Mouse (Mus musculus) neutrophil, adult 65 days (primary cell): ENCODE results near the gene Ptch2. TPM values are rescaled to one million over a fixed set of nuclear protein-coding genes. Genes with fewer than 3 reads are reported as not detected.

ENCODE experiments used
- total RNA-seq: library from RNA; stranded (reverse); gene quantifications from 2 replicates; pipeline ENCODE4 v1.2.4, GENCODE M21; 2023

Gene Ptch2
- 2.7 and 6.0 TPM in 2 replicates for total RNA-seq

DNA sequence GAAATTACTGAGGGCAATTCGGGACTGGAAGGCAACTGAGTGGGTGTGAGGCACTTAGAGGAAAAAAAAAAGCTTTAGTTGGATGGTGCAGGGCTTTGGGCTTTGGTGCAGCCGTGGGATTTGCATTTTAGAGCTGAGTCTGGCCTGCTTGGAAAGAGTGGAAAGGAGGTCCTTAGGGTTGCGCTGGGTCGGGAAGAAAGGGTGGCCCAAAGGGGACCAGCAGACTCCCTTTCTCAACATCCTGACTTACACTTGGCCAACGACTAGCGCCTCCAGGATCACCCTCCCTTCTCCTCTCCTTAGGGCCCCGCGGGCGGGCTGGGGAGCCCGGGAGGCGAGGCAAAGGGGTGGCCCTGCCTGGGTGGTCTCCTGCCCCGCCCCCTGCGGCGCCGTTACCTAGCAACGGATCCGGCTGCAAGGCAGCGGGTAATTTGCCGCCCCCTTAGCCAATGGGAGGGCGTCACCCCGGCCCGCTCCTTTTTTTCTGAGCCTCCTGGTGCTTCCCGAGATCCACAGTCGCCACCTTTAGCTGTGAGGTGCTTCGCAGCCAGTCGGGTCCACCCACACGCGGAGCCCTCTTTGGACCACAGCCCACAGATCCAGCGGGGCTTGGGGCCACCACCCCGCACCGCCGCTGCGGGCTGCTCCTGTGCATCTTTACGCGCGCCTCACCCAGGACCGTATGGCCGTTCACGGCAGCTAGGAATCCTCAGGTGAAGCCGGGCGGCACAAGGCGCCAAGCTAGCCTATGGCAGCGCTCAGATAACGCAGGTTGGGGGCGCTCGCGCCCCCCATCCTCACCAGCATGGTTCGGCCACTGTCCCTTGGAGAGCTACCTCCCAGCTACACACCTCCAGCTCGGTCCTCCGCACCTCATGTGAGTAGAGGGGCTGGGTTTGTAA lies at the start of gene Ptch2:
Gene Ptch2 (plus strand): TSS at position 525 of the 902 bp plus-strand sequence.

DNA sequence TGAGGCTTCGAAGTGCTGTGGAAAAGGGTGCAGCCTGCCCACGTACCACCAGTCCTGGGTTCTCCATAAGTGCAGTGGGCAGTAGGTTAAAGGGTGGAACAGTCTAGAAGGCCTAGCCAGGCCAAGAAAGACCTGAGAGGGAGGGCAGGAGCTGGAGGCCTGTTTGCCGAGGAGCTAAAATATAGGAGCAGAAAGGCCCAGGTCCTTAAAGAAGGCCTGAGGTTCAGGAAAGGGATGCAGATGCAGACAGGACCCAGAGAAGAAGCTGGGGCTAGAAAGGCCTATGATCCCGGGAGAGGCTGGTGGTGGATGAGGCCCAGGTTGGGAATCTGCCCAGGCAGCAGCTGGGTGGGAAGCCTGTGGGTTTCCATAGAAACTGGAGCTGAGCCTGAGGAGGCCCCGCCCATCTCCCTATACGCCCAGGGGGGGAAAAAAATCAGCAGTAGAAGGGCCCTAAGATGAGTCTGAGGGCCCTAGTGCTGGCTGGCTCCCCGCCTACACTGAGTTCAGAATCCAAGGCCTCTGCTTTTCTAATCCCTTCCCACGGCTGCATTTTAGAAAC lies 29.6 kb downstream of the Ptch2 start, which contains the start of gene Btbd19:
Gene Btbd19 (minus strand): TSS at position 378 of the 562 bp plus-strand sequence.

DNA sequence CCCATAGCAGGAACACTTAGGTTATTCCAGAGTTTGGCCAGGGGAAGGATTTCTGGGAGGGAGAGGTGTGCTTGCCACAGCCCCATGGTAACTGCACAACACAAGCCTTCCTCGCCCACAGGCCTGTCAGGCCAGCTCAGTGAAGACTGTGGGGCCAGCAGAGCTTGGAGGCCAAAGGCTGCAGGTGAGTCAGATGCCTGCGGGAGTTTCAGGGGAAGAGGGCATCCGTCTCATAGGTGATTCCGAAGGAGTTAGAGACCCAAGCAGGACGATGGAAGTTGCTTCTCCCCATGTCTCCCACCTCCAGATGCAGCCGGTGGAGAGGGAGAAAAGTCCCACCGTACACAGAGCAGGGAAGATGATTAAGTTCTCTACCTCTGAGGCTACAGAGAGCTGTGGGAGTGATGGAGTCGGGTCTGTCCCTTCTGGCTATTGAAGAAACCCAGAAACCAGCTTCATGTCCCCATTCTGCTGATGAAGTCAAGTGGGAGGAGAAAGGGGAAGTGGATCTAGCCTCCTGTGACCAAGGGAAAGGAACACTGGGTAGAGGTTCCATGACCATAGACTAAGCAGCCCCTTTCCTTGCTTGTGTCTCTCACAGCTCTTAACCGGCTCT lies 30.9 kb downstream of the Ptch2 start, which contains the start of gene Tctex1d4:
Gene Tctex1d4 (plus strand): TSS at position 120 of the 616 bp plus-strand sequence.

DNA sequence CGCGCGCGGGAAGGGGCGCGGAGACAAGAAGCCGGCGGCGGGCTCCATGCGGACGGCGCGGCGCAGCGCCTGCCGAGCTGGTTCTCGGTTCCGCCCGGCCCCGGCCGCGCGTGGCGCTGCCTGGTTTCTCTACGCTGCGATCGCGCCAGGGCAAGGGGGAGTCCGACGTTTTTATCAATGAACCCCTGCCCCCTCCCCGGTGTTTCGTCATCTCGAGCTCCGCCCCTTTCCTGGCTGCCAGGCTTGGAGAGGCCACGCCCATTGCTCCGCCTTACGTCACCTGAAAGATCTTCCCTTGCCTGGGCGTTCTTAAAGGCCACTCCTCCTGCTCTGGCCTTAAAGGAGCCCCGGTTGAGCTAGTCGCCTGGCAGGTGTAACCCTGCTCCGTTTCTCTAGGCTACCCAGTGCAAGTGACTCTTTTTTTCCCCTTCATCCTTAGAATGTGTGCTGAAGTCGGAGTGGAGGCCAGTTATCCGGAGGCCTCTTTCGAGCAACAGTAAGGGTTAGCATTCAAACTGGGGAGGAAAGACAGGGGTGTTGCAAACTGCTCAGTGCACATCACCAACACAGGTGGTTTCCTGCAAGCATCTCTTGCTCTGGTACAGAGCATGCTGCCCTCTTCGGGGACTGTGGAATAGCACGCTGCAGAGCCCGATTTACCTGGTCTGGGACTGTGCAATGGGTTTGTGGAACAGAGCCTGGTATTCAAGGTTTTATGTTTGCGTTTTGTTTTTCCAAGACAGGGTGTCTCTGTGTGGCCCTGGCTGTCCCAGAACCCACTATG lies 38.1 kb downstream of the Ptch2 start, which contains the start of gene Plk3:
Gene Plk3 (minus strand): TSS at position 147 of the 784 bp plus-strand sequence.

DNA sequence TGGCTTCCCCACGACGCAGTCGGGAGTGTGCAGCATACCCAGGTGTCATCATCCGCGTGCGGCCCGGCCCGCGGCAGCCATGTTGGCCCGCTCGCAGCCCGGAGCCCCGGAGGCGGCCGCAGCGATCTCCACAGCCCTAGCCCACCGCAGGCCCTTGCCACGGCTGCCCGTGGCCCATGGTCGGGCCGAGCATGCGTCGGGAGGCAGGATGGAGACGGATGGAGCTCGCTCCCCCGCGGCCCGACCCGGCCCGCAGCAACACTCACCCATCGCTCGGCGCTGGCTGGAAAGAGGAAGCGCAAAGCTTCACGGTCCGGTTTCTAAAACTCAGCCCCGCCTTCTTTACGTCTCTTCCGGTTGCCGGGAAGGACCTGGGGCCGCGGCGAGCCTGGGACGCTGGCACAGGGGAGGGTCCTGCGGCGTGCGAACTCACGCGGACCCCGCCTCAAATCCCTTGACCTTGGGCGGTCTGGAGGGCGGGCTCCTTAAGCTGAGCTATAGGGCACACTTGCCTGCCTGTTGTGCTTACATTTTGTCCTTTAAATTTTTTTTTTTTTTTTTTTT lies 60.0 kb downstream of the Ptch2 start, which contains the start of gene Rps8:
Gene Rps8 (minus strand): TSS at position 452 of the 564 bp plus-strand sequence.

Other genes with a start within 250 kb of the Ptch2 start
- gene Zswim5, start 218.7 kb upstream of the Ptch2 start, total RNA-seq = not detected in 2 replicates
- 30.5 and 44.3 TPM in 2 replicates for gene Urod, start 101.7 kb upstream of the Ptch2 start, total RNA-seq
- 28.2 and 42.0 TPM in 2 replicates for gene Hectd3, start 100.8 kb upstream of the Ptch2 start, total RNA-seq
- 2.9 and 3.8 TPM in 2 replicates for gene Eif2b3, start 76.7 kb upstream of the Ptch2 start, total RNA-seq
- 31.9 and 50.6 TPM in 2 replicates for gene Btbd19, start 29.6 kb downstream of the Ptch2 start, total RNA-seq
- 0.69 and 1.1 TPM in 2 replicates for gene Tctex1d4, start 30.7 kb downstream of the Ptch2 start, total RNA-seq
- 385 and 528 TPM in 2 replicates for gene Plk3, start 37.9 kb downstream of the Ptch2 start, total RNA-seq
- gene Rps8, start 60.2 kb downstream of the Ptch2 start, total RNA-seq = 525 and 591 TPM in 2 replicates
- 15.8 and 17.1 TPM in 2 replicates for gene Kif2c, start 86.6 kb downstream of the Ptch2 start, total RNA-seq
- gene Tmem53, start 155.9 kb downstream of the Ptch2 start, total RNA-seq = 0.45 and 1.5 TPM in 2 replicates
- not detected in 2 replicates for gene Armh1, start 156.1 kb downstream of the Ptch2 start, total RNA-seq